Mouse (Mus musculus) layer of hippocampus, postnatal 10 days (tissue): ENCODE results near the gene Cep97. TPM values are rescaled to one million over a fixed set of nuclear protein-coding genes. Genes with fewer than 3 reads are reported as not detected.
"Not testable (repeated sequence)": the region's sequence is repeated elsewhere in the genome, so short reads cannot be mapped to it uniquely, and the experiment has no call there.

Source experiments
- DNase-seq, 2 experiments: peaks; one replicate each; pipeline ENCODE4 v3.0.0; 2021; ENCODE audit warnings: low spot score in 2 of 2
- long read RNA-seq: library from polyadenylated mRNA; stranded (forward); transcript quantifications from one replicate; pipeline ENCODE4 v2.0.0, GENCODE M21; 2023
- total RNA-seq, 2 experiments: library from RNA; stranded (reverse); gene quantifications; 2 replicates each; pipeline ENCODE4 v1.2.3; 2021

Gene Cep97
- total RNA-seq: 10 to 100 TPM in 1 of 2 experiments, 1 to 10 TPM in 1; 9.8 to 11.5 TPM
- long read RNA-seq, full-length matches to known transcripts: 3 of 4 reads
- long read RNA-seq, partial matches to known transcripts: 0 of 4 reads
- long read RNA-seq, other reads (novel, unspliced or antisense): 1 of 4 reads

- peak; percentile 88 for DNase-seq
These were observed at the start of gene Cep97 for GRCm38 (mm10) chr16:55934453-55935037. Cep97 (minus strand) TSS chr16:55934855.

GRCm38 (mm10) chr16:55974903-55975285, 40.2 kb upstream of the Cep97 start:
- no peak for DNase-seq

- peak; percentile 83 to 88 for DNase-seq
These were observed 39.7 kb upstream of the Cep97 start for GRCm38 (mm10) chr16:55974256-55974902.

- DNase-seq: peak; percentile 99 to 100
These were observed 39.0 kb upstream of the Cep97 start, which contains the start of gene Zbtb11 for GRCm38 (mm10) chr16:55973431-55974255. Zbtb11 (plus strand) TSS chr16:55973883.

- no peak for DNase-seq
These were observed 38.1 kb upstream of the Cep97 start for GRCm38 (mm10) chr16:55972626-55973201.

GRCm38 (mm10) chr16:55971735-55972615, 37.3 kb upstream of the Cep97 start:
- DNase-seq: no peak

- no peak for DNase-seq
These were observed 35.8 kb upstream of the Cep97 start for GRCm38 (mm10) chr16:55970416-55970815.

- peak in 1 of 2 experiments; percentile 49 for DNase-seq
These were observed 34.5 kb upstream of the Cep97 start for GRCm38 (mm10) chr16:55969147-55969546.

GRCm38 (mm10) chr16:55967221-55967620, 32.6 kb upstream of the Cep97 start:
- DNase-seq: no peak

GRCm38 (mm10) chr16:55966212-55966871, 31.7 kb upstream of the Cep97 start, which contains the start of gene Rpl24:
Rpl24 (plus strand) TSS chr16:55966275.
- peak; percentile 96 to 97 for DNase-seq

- DNase-seq: no peak
These were observed 29.7 kb upstream of the Cep97 start for GRCm38 (mm10) chr16:55964126-55964949.

GRCm38 (mm10) chr16:55963068-55963467, 28.4 kb upstream of the Cep97 start:
- not testable (repeated sequence) for DNase-seq

GRCm38 (mm10) chr16:55954196-55954595, 19.5 kb upstream of the Cep97 start:
- not testable (repeated sequence) for DNase-seq

- no peak for DNase-seq
These were observed 18.1 kb upstream of the Cep97 start for GRCm38 (mm10) chr16:55952771-55953170.

GRCm38 (mm10) chr16:55951679-55952327, 17.1 kb upstream of the Cep97 start:
- DNase-seq: no peak

- peak; percentile 79 to 81 for DNase-seq
These were observed 16.5 kb upstream of the Cep97 start for GRCm38 (mm10) chr16:55950946-55951678.

GRCm38 (mm10) chr16:55950462-55950861, 15.8 kb upstream of the Cep97 start:
- no peak for DNase-seq

- DNase-seq: no peak
These were observed 14.3 kb upstream of the Cep97 start for GRCm38 (mm10) chr16:55948963-55949362.
